Mouse (Mus musculus) lung, postnatal 0 days (tissue): ENCODE data around the gene Lcn6.

Experiments used
- CTCF ChIP-seq: IDR thresholded peaks from 2 replicates; pipeline ENCODE4 v1.5.1; 2016; ENCODE audit warnings: antibody characterized with exemption, mild to moderate bottlenecking
- EP300 ChIP-seq: IDR thresholded peaks from 2 replicates; pipeline ENCODE4 v1.6.1; 2016; ENCODE audit warnings: antibody characterized with exemption, mild to moderate bottlenecking, control low read depth

GRCm38 (mm10) chr2:25627811-25628210, 48.8 kb upstream of the Lcn6 start, which contains the start of gene Fcna:
- no peak for TF ChIP-seq CTCF
- TF ChIP-seq EP300, result no peak
